Mouse (Mus musculus): ENCODE results near the gene Jag2. TPM values are rescaled to one million over a fixed set of nuclear protein-coding genes. Genes with fewer than 3 reads are reported as not detected.

The Jag2 gene
- polyA plus RNA-seq, 1 experiment from 2014 or later, result 3.0 TPM

GRCm38 (mm10) chr12:112915587-112915986 is 14.0 kb downstream of the Jag2 start:
- no peak overlapping the region for H3K4me2 ChIP-seq
- no peaks in the 10 kb centered on the region; the same call in 1 of the 2 replicates for H3K4me1 ChIP-seq (ENCODE audit: control insufficient read depth, insufficient read depth, low read length)
- ATAC-seq (ENCODE audit: low FRiP score), result no peak
- H3K27ac ChIP-seq (ENCODE audit: low read depth, low read length), result no peak overlapping the region
- H3K27me3 ChIP-seq (ENCODE audit: control insufficient read depth, insufficient read depth, low read length), result no peaks in the 10 kb centered on the region
- H3K9me3 ChIP-seq (ENCODE audit: control insufficient read depth, low read length), result no peaks in the 10 kb centered on the region
- H3K9ac ChIP-seq (ENCODE audit: low read length), result no peak overlapping the region
- DNase-seq (ENCODE audit: low spot score, missing footprints), result no peak
- WGBS, result 88% methylated on average over 13 of the region's 13 CpGs
- no peak overlapping the region for H3K4me3 ChIP-seq (ENCODE audit: low read depth, low read length)
- no peaks in the 10 kb centered on the region for H3K36me3 ChIP-seq (ENCODE audit: control insufficient read depth, insufficient read depth, low read length)

DNA sequence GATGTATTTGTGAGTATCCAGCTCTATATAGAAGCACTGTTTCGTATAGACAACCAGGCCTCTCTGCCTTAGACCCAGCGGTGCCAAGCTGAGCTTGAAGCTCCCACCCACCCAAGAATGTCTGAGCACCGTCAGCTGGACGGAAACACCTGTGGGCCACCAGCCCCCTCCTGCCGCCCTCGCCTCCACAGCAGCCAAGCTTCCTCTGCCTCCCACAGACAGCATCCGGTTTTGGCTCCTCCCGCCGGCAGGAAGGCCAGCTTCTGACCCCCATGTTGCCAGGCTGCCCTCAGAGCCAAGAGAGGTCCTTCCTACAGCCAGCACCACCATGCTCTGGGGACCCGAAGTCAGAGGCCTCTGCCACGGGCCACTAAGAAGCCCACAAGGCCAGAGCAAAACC is 15.0 kb downstream of the Jag2 start:
- no peak for DNase-seq (ENCODE audit: low spot score, missing footprints)
- no peaks in the 10 kb centered on the region for H3K27me3 ChIP-seq (ENCODE audit: control insufficient read depth, insufficient read depth, low read length)
- no peak overlapping the region for H3K27ac ChIP-seq (ENCODE audit: low read depth, low read length)
- H3K4me3 ChIP-seq (ENCODE audit: low read depth, low read length), result no peak overlapping the region
- WGBS, result 85% methylated on average over 11 of the region's 11 CpGs
- H3K4me1 ChIP-seq (ENCODE audit: control insufficient read depth, insufficient read depth, low read length), result no peaks in the 10 kb centered on the region
- no peaks in the 10 kb centered on the region for H3K36me3 ChIP-seq (ENCODE audit: control insufficient read depth, insufficient read depth, low read length)
- H3K4me2 ChIP-seq, result no peak overlapping the region
- H3K9me3 ChIP-seq (ENCODE audit: control insufficient read depth, low read length), result no peaks in the 10 kb centered on the region
- H3K9ac ChIP-seq (ENCODE audit: low read length), result no peak overlapping the region
- ATAC-seq (ENCODE audit: low FRiP score), result no peak

DNA sequence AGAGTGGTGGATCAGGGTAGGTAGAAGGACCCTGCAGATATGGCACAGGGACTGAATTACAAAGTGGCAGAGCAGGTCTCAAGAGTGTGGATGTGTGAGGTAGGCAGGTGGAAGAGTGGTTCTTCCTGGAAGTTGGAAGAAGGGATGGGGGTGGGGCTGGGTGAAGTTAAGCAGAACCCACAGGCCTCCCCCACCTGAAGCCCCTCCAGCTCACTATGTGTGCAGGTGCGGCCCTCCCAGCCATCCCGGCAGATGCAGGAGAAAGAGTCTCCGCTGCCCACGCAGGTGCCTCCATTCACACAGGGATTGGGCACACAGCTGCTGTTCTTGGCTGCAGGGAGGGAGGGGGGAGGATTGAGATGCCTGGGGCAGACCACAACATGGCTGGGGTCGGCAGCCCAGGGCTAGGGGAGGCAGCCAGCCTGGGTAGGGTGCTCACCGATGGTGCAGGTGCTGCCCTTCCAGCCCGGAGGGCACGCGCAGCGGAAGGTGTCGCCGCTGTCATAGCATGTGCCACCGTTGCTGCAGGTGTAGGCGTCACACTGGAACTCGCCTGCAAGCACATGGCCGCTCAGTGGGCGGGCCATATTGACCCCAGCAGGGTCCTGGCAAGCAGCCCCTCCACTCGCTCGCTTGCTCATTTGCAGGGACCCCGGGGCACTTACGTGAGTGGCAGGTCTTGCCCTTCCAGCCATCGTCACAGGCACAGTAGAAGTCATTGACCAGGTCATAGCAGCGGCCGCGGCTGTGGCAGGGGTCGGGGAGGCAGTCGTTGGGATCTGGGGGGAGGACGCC is 16.4 kb downstream of the Jag2 start:
- Histone ChIP-seq H3K9ac (ENCODE audit: low read length) (no peak overlapping the region), H3K27me3 (ENCODE audit: control insufficient read depth, insufficient read depth, low read length) (no peaks in the 10 kb centered on the region), H3K36me3 (ENCODE audit: control insufficient read depth, insufficient read depth, low read length) (no peaks in the 10 kb centered on the region; the same call in 1 of the 2 replicates), H3K9me3 (ENCODE audit: control insufficient read depth, low read length) (no peaks in the 10 kb centered on the region), H3K4me3 (ENCODE audit: low read depth, low read length) (no peak overlapping the region), H3K4me1 (ENCODE audit: control insufficient read depth, insufficient read depth, low read length) (no peaks in the 10 kb centered on the region), H3K4me2 (no peak overlapping the region), H3K27ac (ENCODE audit: low read depth, low read length) (no peak overlapping the region)
- ATAC-seq (ENCODE audit: low FRiP score) (no peak), DNase-seq (ENCODE audit: low spot score, missing footprints) (no peak)
- 91% methylated on average over 28 of the region's 28 CpGs for WGBS

- H3K9me3 ChIP-seq (ENCODE audit: control insufficient read depth, low read length), result no peaks in the 10 kb centered on the region
- WGBS, result 91% methylated on average over 17 of the region's 17 CpGs
Observed at GRCm38 (mm10) chr12:112911701-112912100, 17.9 kb downstream of the Jag2 start.

GRCm38 (mm10) chr12:112908991-112909390 is 20.6 kb downstream of the Jag2 start:
- Histone ChIP-seq H3K36me3 (ENCODE audit: control insufficient read depth, insufficient read depth, low read length) (no peaks in the 10 kb centered on the region; the same call in 1 of the 2 replicates), H3K4me1 (ENCODE audit: control insufficient read depth, insufficient read depth, low read length) (no peaks in the 10 kb centered on the region), H3K27ac (ENCODE audit: low read depth, low read length) (no peak overlapping the region), H3K9me3 (ENCODE audit: control insufficient read depth, low read length) (no peaks in the 10 kb centered on the region), H3K27me3 (ENCODE audit: control insufficient read depth, insufficient read depth, low read length) (no peaks in the 10 kb centered on the region), H3K4me2 (no peak overlapping the region), H3K9ac (ENCODE audit: low read length) (no peak overlapping the region), H3K4me3 (ENCODE audit: low read depth, low read length) (no peak overlapping the region)
- WGBS, result 96% methylated on average over 22 of the region's 22 CpGs
- no peak for ATAC-seq (ENCODE audit: low FRiP score)
- DNase-seq (ENCODE audit: low spot score, missing footprints), result no peak

More at GRCm38 (mm10) chr12:112911701-112912100, 17.9 kb downstream of the Jag2 start:
- DNase-seq (ENCODE audit: low spot score, missing footprints) (no peak), ATAC-seq (ENCODE audit: low FRiP score) (no peak)
- H3K27ac ChIP-seq (ENCODE audit: low read depth, low read length), result no peak overlapping the region
- no peaks in the 10 kb centered on the region for H3K27me3 ChIP-seq (ENCODE audit: control insufficient read depth, insufficient read depth, low read length)
- H3K4me2 ChIP-seq, result no peak overlapping the region
- no peaks in the 10 kb centered on the region; the same call in 1 of the 2 replicates for H3K36me3 ChIP-seq (ENCODE audit: control insufficient read depth, insufficient read depth, low read length)
- H3K9ac ChIP-seq (ENCODE audit: low read length), result no peak overlapping the region
- no peaks in the 10 kb centered on the region for H3K4me1 ChIP-seq (ENCODE audit: control insufficient read depth, insufficient read depth, low read length)
- no peak overlapping the region for H3K4me3 ChIP-seq (ENCODE audit: low read depth, low read length)

DNA sequence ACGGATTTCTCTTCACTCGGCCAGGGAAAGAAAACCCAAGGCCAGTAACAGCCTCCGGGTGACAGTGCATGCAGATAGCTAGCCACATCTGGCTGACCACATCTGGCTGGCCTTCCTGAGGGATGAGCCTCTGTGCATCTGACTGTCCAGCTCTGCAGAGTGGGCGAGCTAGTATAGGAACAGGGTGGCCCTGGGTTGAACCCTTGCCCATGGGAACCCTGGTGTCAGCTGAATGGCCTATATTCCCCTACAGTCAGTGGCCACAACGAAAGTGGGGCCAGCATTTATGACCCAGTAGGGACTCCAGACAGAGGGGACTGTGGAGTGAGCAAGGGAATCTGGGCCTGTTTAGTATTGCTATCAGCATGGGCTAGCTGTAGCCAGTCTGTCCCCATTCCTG is 24.6 kb downstream of the Jag2 start:
- Histone ChIP-seq H3K9ac (ENCODE audit: low read length) (no peak overlapping the region), H3K27me3 (ENCODE audit: control insufficient read depth, insufficient read depth, low read length) (no peaks in the 10 kb centered on the region), H3K4me3 (ENCODE audit: low read depth, low read length) (no peak overlapping the region), H3K27ac (ENCODE audit: low read depth, low read length) (no peak overlapping the region), H3K36me3 (ENCODE audit: control insufficient read depth, insufficient read depth, low read length) (no peaks in the 10 kb centered on the region; the same call in 1 of the 2 replicates), H3K9me3 (ENCODE audit: control insufficient read depth, low read length) (no peaks in the 10 kb centered on the region), H3K4me2 (no peak overlapping the region), H3K4me1 (ENCODE audit: control insufficient read depth, insufficient read depth, low read length) (no peaks in the 10 kb centered on the region)
- DNase-seq (ENCODE audit: low spot score, missing footprints) (no peak), ATAC-seq (ENCODE audit: low FRiP score) (no peak)
- WGBS, result 86% methylated on average over 5 of the region's 5 CpGs

GRCm38 (mm10) chr12:112903941-112904340 is 25.6 kb downstream of the Jag2 start:
- H3K36me3 ChIP-seq (ENCODE audit: control insufficient read depth, insufficient read depth, low read length), result no peaks in the 10 kb centered on the region; the same call in 1 of the 2 replicates
- ATAC-seq (ENCODE audit: low FRiP score) (no peak), DNase-seq (ENCODE audit: low spot score, missing footprints) (no peak)
- no peak overlapping the region for H3K4me3 ChIP-seq (ENCODE audit: low read depth, low read length)
- no peak overlapping the region for H3K27ac ChIP-seq (ENCODE audit: low read depth, low read length)
- no peak overlapping the region for H3K4me2 ChIP-seq
- no peaks in the 10 kb centered on the region for H3K27me3 ChIP-seq (ENCODE audit: control insufficient read depth, insufficient read depth, low read length)
- 79% methylated on average over 8 of the region's 8 CpGs for WGBS
- H3K9me3 ChIP-seq (ENCODE audit: control insufficient read depth, low read length), result no peaks in the 10 kb centered on the region
- H3K9ac ChIP-seq (ENCODE audit: low read length), result no peak overlapping the region
- H3K4me1 ChIP-seq (ENCODE audit: control insufficient read depth, insufficient read depth, low read length), result no peaks in the 10 kb centered on the region

- H3K9me3 ChIP-seq (ENCODE audit: control insufficient read depth, low read length), result no peaks in the 10 kb centered on the region
- ATAC-seq (ENCODE audit: low FRiP score) (no peak), DNase-seq (ENCODE audit: low spot score, missing footprints) (no peak)
- 89% methylated on average over 9 of the region's 9 CpGs for WGBS
- H3K27ac ChIP-seq (ENCODE audit: low read depth, low read length), result no peak overlapping the region
- H3K36me3 ChIP-seq (ENCODE audit: control insufficient read depth, insufficient read depth, low read length), result no peaks in the 10 kb centered on the region
- H3K4me1 ChIP-seq (ENCODE audit: control insufficient read depth, insufficient read depth, low read length), result peaks cover 3% of the 10 kb centered on the region; the same call in 1 of the 2 replicates
- H3K4me2 ChIP-seq, result no peak overlapping the region
- no peaks in the 10 kb centered on the region for H3K27me3 ChIP-seq (ENCODE audit: control insufficient read depth, insufficient read depth, low read length)
- no peak overlapping the region for H3K9ac ChIP-seq (ENCODE audit: low read length)
- H3K4me3 ChIP-seq (ENCODE audit: low read depth, low read length), result no peak overlapping the region
Observed at GRCm38 (mm10) chr12:112900641-112901040, 28.9 kb downstream of the Jag2 start.

- no peak overlapping the region for H3K4me2 ChIP-seq
- H3K27me3 ChIP-seq (ENCODE audit: control insufficient read depth, insufficient read depth, low read length), result no peaks in the 10 kb centered on the region
- H3K27ac ChIP-seq (ENCODE audit: low read depth, low read length), result no peak overlapping the region
- peaks cover 3% of the 10 kb centered on the region; the same call in 1 of the 2 replicates for H3K4me1 ChIP-seq (ENCODE audit: control insufficient read depth, insufficient read depth, low read length)
- WGBS, result 72% methylated on average over 4 of the region's 4 CpGs
- H3K36me3 ChIP-seq (ENCODE audit: control insufficient read depth, insufficient read depth, low read length), result no peaks in the 10 kb centered on the region
- H3K4me3 ChIP-seq (ENCODE audit: low read depth, low read length), result no peak overlapping the region
- no peaks in the 10 kb centered on the region for H3K9me3 ChIP-seq (ENCODE audit: control insufficient read depth, low read length)
- DNase-seq (ENCODE audit: low spot score, missing footprints), result no peak
- H3K9ac ChIP-seq (ENCODE audit: low read length), result no peak overlapping the region
- ATAC-seq (ENCODE audit: low FRiP score), result no peak
Observed at GRCm38 (mm10) chr12:112898960-112899359, 30.6 kb downstream of the Jag2 start.

Data from midbrain, embryonic 11.5 days (tissue).